ENCODE assay signal across 8 mouse cellular contexts in the genomic region with DNA sequence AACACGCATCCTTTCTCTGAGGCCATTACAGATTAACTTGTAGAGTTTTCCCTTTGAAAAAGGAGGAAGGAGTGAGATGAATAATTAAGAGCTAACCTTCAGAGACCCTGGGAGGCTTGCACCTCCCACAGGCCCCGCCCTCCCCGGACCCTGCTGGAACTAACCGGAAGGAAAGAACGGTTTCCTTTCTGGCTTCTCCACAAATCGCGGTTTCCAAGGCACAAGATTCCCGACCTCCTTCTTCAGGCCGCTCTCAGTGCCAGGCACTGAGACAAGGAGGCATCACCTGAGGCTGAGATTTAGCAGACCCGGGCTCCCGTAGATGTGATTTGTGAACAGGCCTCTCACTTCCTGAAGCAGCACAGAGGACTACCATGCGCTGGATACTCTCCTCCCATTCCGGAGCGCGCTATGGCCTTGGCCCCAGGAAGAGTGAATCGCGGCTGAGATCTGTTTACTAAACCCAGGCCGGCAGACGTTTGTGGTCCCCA.
DNase-seq lines count a peak whose midpoint lies in the region; ATAC-seq lines count a peak whose summit lies in the region.

No protein-coding gene starts in this region.

- peak overlapping the region; percentile 44 for H3K9ac ChIP-seq in embryonic facial prominence, embryonic 11.5 days (replicated peaks; ENCODE audit: low read length)
- peak overlapping the region; percentile 63 for H3K9ac ChIP-seq in limb, embryonic 13.5 days

- H3K9me3 ChIP-seq in embryonic facial prominence, embryonic 11.5 days (replicated peaks; ENCODE audit: control insufficient read depth, low read length), result no peaks in the 10 kb centered on the region
- no peaks in the 10 kb centered on the region for H3K9me3 ChIP-seq in hindbrain, embryonic 10.5 days
- H3K9me3 ChIP-seq in limb, embryonic 13.5 days, result no peaks in the 10 kb centered on the region

- no peaks in the 10 kb centered on the region for H3K27me3 ChIP-seq in embryonic facial prominence, embryonic 11.5 days (ENCODE audit: control insufficient read depth, insufficient read depth, low read length)
- peaks cover 40% of the 10 kb centered on the region for H3K27me3 ChIP-seq in hindbrain, embryonic 10.5 days (ENCODE audit: insufficient read depth, poor library complexity, severe bottlenecking)
- no peaks in the 10 kb centered on the region for H3K27me3 ChIP-seq in limb, embryonic 13.5 days

- no peaks in the 10 kb centered on the region; the same call in 1 of the 2 replicates for H3K4me1 ChIP-seq in embryonic facial prominence, embryonic 11.5 days (ENCODE audit: control insufficient read depth, insufficient read depth, low read length)
- peaks cover 65% of the 10 kb centered on the region for H3K4me1 ChIP-seq in hindbrain, embryonic 10.5 days (replicated peaks)
- H3K4me1 ChIP-seq in limb, embryonic 13.5 days, result peaks cover 54% of the 10 kb centered on the region

- 0 out of 2 replicates have a peak overlapping the region, but pooled peaks have one; percentile 0 for H3K27ac ChIP-seq in embryonic facial prominence, embryonic 11.5 days (replicated peaks; ENCODE audit: low read depth, low read length)
- peak overlapping the region; percentile 88 for H3K27ac ChIP-seq in hindbrain, embryonic 10.5 days
- H3K27ac ChIP-seq in limb, embryonic 13.5 days, result peak overlapping the region; percentile 52; the same call in 1 of the 2 replicates

- peak; percentile 79 to 93 for DNase-seq in adrenal gland, adult (ENCODE audit: inconsistent age in 2 of 2, low spot score in 1 of 2)
- no peak for DNase-seq in adrenal gland, postnatal 4 days (ENCODE audit: low spot score in 2 of 2)
- peak; percentile 73 for DNase-seq in embryonic facial prominence, embryonic 11.5 days (ENCODE audit: low spot score)
- peak; percentile 70 for DNase-seq in hindbrain, embryonic 10.5 days (ENCODE audit: low spot score)
- DNase-seq in naive thymus-derived CD4-positive, alpha-beta T cell, adult 2 months (ENCODE audit: low read depth), result peak; percentile 21
- no peak for DNase-seq in urinary bladder, postnatal 10 days (ENCODE audit: low spot score)
- DNase-seq in layer of hippocampus, adult 9-11 months, result no peak

- ATAC-seq in embryonic facial prominence, embryonic 11.5 days (replicated peaks; ENCODE audit: insufficient number of reproducible peaks, low FRiP score, low TSS enrichment, low read depth), result no peak
- ATAC-seq in limb, embryonic 13.5 days (ENCODE audit: low FRiP score, low read depth), result no peak

- peak overlapping the region; percentile 29 for H3K4me3 ChIP-seq in embryonic facial prominence, embryonic 11.5 days (ENCODE audit: low read depth, low read length)
- peak overlapping the region; percentile 51 for H3K4me3 ChIP-seq in hindbrain, embryonic 10.5 days
- peak overlapping the region; percentile 41 for H3K4me3 ChIP-seq in limb, embryonic 13.5 days

- 5% methylated on average over 19 of the region's 19 CpGs for WGBS in embryonic facial prominence, embryonic 11.5 days
- 2% methylated on average over 19 of the region's 19 CpGs for WGBS in hindbrain, embryonic 10.5 days
- WGBS in limb, embryonic 13.5 days, result 4% methylated on average over 19 of the region's 19 CpGs

- H3K36me3 ChIP-seq in embryonic facial prominence, embryonic 11.5 days (replicated peaks; ENCODE audit: control insufficient read depth, insufficient read depth, low read depth, low read length), result no peaks in the 10 kb centered on the region
- H3K36me3 ChIP-seq in hindbrain, embryonic 10.5 days, result no peaks in the 10 kb centered on the region
- no peaks in the 10 kb centered on the region for H3K36me3 ChIP-seq in limb, embryonic 13.5 days

- peak overlapping the region; percentile 54 for H3K4me2 ChIP-seq in embryonic facial prominence, embryonic 11.5 days (ENCODE audit: low read depth, low read length)
- peak overlapping the region; percentile 63 for H3K4me2 ChIP-seq in limb, embryonic 13.5 days (replicated peaks)

Comparison
In these comparisons a context has a peak if more than half of its experiments do, and no peak if none do; other contexts are left out.
1. DNase-seq: peak in adrenal gland, adult (2 of 2), embryonic facial prominence, embryonic 11.5 days (single experiment), hindbrain, embryonic 10.5 days (single experiment) and naive thymus-derived CD4-positive, alpha-beta T cell, adult 2 months (single experiment); none in adrenal gland, postnatal 4 days (0 of 2), urinary bladder, postnatal 10 days (single experiment) and layer of hippocampus, adult 9-11 months (single experiment).
2. H3K27ac ChIP-seq: peak in every context shown above with its lines; median percentile 88 in hindbrain, embryonic 10.5 days; 52 in limb, embryonic 13.5 days; 0 in embryonic facial prominence, embryonic 11.5 days.
3. Peak in every context shown above with its lines, with median percentiles within 50 percentile points of each other: H3K4me3 ChIP-seq.